Mouse (Mus musculus): Measurements from ENCODE around the gene Rassf8. TPM values are rescaled to one million over a fixed set of nuclear protein-coding genes. Genes with fewer than 3 reads are reported as not detected.

Gene Rassf8
- polyA plus RNA-seq, 1 experiment = 24.0 TPM

- DNase-seq (ENCODE audit: low spot score) = no peak
Measured at GRCm38 (mm10) chr6:145823103-145823502, 76.6 kb downstream of the Rassf8 start.

- DNase-seq (ENCODE audit: low spot score) = no peak
Measured at GRCm38 (mm10) chr6:145823588-145824234, 77.2 kb downstream of the Rassf8 start.

- DNase-seq (ENCODE audit: low spot score) = no peak
Measured at GRCm38 (mm10) chr6:145826305-145826704, 79.8 kb downstream of the Rassf8 start.

DNA sequence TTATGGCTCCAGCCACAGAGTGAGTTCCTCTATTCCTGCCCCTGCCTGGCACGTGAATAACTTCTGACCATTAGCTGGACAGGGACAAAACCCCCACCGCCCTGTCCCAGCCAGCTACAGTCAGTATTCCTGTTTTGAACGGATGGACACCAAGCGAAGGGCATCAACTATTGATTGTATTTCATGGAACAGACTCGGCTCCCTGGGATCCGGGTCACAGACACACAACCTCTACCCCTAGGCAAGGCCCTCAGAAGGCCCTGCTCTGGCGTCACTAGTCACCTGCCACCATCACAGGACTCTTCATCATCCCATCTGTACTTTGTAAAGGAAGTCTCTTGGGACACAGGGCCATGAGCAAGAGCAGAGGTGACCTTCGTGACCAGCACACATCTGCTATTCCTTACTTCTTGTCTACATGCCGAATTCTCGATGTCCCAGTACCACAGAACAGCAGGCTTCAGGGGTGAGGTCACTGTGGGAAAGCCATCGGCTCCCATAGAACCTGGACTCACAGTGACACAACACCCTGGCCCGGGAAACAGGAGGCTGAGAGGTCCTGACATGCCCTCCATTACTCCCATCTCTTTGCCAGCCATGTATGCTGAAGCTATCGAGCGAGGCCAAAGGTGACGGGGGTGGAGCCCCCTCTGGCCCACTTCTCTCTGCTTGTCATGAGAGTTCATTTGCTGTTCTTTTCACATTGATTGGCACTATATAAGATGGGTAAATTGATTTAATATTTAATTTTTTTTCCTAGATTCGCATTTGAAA, 82.7 kb downstream of the Rassf8 start:
- no peak for DNase-seq (ENCODE audit: low spot score)

- DNase-seq (ENCODE audit: low spot score) = peak; percentile 41
Measured at GRCm38 (mm10) chr6:145830117-145830516, 83.6 kb downstream of the Rassf8 start.

DNA sequence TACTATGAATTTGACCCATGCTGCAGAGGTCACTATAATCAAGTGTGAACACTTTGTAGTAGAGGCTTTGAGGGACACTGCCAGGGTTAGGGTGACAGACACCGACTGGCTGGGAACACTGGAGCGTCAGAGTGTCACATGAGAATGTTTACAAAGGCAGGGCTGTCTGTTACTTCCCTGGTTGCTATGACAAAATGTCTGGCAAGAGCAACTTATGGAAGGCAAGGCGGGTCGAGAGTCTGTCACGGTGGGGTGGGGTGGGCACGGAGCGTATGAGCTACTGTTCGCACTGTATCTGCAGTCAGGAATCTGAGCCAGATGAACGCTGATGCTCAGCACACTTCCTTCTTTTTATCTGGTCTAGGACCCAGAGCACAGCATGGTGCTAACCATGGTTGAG, 84.1 kb downstream of the Rassf8 start:
- no peak for DNase-seq (ENCODE audit: low spot score)

GRCm38 (mm10) chr6:145832927-145833326, 86.4 kb downstream of the Rassf8 start:
- DNase-seq (ENCODE audit: low spot score) = no peak

- DNase-seq (ENCODE audit: low spot score) = no peak
Measured at GRCm38 (mm10) chr6:145835359-145835758, 88.8 kb downstream of the Rassf8 start.

DNA sequence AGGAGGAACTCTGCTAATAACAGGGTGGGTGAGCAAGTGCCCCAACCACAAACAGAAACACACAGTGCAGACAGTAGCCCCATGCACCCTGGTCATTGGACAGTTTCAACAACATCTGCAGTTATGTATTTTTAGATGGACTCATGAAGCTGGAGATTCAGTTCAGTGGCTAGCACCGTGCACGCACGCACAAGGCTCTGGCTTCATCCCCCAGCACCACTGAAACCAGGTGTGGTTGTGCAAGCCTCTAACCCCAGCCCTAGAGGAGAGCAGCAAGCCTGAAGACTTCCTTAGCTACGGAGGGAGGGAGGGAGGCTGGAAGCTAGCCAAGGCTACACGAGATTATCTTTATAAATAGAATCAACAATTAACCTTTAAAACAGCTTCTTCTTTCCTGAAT, 99.1 kb downstream of the Rassf8 start:
- no peak for DNase-seq (ENCODE audit: low spot score)

DNA sequence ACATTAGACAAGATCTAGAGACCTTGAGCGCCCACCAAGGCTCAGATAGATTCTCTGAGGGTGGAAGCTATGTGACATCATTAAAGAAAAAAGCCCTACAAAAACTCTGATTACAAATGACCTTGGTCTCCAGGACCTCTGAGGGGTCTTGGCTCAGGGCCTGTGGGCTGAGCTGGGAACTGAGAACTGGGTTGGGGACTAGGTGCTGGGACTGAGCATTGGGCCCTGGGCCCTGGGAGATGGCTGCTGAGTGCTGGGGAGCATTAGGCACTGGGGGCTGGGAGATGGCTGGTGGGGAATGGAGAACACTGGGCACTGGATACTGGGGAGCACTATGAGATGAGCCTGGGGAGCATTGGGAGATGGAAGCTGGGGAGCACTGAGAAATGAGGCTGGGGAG, 99.5 kb downstream of the Rassf8 start:
- no peak for DNase-seq (ENCODE audit: low spot score)

- no peak for DNase-seq (ENCODE audit: low spot score)
Measured at GRCm38 (mm10) chr6:145846948-145847347, 100.4 kb downstream of the Rassf8 start.

DNA sequence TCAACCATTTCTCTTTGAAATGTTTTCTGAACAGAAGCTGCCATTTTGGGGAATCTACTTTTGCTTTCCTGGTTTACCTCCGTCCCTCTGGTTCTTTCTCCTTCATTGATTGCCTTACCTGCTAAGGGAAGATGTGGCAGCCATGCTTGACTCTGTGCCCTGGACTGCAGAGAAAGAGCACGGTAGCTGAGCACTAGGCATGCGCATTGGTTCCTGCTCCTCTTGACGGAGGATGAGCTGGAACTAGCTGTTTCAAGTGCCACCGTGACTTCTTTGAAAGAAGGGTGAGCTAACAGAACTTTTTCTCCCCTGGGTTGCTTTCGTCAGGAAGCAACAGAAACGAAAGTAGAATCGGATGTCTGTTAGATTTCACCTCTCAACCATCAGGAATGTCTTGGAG, 101.1 kb downstream of the Rassf8 start:
- DNase-seq (ENCODE audit: low spot score) = no peak

DNA sequence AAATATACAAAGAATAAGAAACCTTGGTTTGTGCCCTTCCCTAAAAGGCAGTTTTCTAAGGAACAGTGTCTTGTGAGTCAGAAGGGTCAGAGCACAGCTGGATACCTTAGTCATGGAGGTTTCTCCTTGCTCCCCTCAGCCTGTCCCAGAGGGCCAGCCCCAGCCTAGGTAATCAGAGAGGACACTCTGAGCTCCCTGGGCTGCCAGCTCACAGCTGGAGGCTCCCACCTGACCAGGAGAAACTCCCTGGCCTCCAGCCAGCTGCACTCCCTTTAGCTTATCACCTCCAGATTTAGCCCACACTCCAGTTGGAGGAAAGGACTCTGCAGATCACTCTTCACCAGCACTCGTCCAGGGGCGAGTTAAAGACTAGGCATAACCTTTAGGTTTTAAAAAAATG, 104.2 kb downstream of the Rassf8 start:
- no peak for DNase-seq (ENCODE audit: low spot score)

DNA sequence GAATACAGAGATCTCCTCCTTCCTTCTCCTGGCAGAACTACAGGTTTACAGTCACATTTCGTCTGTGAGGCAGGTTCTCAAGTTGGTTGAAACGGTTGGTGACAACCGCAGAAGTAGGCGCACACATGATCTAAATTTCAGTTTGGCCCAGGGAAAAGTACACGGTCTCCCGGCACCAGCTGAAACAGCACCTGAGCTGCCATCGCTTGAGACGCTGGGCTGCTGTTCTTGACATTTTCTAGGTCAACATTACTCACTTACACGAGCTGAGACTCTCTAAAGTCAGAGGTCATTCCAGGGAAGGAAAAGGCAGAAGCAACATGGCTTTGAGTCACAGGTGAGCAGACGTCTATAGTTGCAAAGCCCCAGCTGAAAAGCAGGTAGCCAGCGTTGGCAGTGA, 105.4 kb downstream of the Rassf8 start:
- DNase-seq (ENCODE audit: low spot score) = no peak

DNA sequence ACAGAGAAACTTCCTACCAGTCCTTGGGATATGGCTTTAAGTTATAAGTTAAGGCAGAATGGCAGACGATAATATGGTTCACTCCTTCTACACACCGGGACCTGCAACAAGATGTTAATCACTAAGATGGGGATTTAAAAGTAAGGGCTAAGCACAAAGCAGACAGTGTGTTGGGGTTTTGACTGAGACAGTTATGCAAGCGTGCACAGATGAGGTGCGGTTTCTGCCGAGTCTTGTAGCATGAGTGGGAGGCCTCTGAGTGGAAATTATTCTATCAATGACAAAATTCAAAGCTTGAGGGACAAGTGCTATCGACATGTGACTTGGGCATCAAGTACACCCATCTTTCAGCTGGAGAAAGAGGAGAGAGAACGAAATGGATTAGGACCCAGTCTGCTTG, 106.2 kb downstream of the Rassf8 start:
- DNase-seq (ENCODE audit: low spot score) = no peak

DNA sequence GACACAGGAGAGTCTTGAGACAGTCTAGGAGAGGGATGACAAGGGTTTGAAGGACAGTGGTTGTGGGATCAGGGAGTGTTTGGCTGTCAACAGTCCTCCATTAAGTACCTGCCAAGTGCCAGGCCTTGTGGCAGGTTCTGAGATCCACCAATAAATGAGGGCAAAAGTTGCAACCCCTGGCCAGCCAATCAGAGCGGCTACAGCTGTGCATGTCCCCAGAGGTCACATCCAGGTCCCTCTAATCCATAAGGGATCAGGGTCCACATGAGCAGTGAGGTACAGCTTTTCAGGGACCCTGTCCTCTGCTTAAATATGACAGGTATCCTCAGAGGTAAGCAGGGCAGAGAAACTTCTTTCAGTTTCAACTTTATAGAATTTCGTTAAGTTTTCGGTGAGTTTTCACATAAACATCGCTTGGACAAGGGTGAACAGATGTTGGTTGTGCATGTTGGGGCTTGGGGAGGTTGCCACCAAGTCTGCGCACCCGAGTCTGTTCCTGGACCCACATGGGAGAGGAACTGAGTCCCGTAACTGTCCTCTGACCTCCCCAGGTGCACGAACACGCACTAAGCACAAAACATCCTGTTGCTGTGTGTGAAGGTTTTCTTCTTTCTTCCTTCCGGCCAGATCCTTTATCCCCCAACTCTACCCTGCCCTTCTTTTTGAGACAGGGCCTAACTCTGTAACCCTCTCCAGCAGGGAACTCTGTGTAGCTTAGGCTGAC, 107.0 kb downstream of the Rassf8 start:
- DNase-seq (ENCODE audit: low spot score) = no peak

GRCm38 (mm10) chr6:145854756-145855155, 108.2 kb downstream of the Rassf8 start:
- no peak for DNase-seq (ENCODE audit: low spot score)

DNA sequence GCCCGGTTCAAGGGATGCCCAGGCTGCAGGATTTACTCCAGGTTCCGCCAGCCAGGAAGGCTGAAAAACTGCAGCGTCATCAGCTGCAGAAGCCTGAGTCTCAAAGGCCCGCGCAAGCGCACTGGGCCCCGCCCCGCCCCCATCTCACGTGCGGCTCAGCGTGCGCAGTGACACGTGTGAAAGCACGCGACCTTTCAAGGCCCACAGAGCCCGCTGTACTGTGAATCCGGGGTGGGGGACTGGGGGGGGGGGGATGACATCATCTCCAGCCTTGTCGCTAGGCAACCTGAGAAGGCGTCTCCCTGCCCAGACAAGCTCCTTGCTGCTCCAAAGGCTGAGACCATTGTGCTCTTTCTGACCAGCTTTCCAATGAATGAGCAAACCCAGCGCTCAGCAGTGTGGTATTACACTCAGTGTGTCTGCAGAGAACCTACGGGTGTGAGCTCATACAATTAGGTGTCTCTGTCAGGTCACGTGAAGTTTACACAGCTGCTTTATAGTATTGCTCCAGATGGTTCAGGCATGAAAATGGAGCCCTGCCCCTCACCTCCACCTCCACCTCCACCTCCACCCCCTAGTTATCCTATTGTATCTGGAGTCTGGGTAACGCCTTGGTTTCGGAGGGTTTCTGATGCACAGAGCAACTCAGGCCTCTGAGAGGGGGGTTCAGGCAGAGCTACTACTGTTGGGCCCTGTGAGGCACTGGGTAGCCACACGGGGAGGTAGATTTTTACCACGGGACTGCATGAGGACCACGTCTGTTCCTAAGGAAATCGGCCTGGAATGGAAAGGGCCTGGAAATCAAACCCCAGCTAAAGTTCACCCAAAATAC, 109.4 kb downstream of the Rassf8 start:
- peak; percentile 99 for DNase-seq (ENCODE audit: low spot score)

DNA sequence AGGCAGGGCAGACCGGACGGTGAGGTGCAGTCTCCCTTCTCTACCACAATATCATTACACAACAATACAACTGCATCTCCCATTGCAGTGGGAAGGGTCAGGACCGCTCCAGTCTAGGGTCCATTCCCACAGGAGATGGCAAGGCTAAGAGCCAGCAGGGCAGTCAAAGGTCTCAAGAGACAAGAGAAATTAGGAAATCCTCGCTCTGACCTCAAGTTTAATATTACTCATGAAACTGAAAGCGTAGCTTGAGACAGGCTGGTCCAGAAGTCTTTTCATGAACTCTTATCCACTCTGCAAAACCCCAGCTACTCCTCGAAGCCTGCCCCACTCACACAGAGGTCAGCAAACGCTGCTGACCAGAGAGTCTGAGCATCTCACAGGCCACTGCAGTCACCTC, 110.9 kb downstream of the Rassf8 start:
- no peak for DNase-seq (ENCODE audit: low spot score)

DNA sequence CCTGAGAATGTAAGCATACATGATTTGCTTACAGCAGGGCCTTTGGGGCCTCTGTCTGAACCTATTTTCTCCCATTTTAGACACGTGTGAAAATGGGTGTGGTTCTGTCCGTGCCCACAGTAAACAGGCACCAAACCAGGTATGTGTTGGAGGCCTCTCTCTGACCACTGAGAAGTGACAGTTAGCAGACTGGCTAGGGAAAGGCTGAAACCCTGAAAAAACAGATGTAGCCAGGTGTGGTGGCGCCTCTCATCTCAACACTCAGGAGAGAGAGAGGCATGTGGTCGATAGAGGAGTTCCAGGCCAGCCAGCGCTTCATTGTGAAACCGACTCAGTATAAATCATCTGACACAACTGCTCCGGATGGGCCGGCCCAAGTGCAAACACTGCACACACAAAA, 111.9 kb downstream of the Rassf8 start:
- DNase-seq (ENCODE audit: low spot score) = no peak

DNA sequence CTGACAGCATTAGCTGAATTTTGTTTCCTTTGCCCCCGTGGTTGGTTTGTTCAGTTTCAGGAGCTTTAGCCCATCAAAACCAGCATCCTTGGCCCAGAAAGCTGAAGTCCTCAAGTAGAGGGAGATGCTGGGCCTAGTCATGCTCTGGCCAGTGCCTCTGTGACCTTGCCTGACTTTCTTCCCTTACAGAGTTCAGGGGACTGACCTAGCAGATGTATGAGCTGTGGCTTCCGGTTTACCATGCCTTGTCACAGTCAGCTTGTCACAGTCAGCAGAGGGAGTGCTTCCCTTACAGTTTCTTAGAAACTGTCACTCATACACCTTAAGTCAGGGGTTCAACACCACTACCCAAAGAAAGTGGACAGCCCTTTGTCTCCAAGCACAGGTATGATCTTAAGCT, 113.8 kb downstream of the Rassf8 start:
- DNase-seq (ENCODE audit: low spot score) = no peak

Data from urinary bladder, adult 2 months (tissue).